Mouse (Mus musculus) liver, embryonic 16.5 days (tissue): ENCODE results near the gene Cltc. TPM values are rescaled to one million over a fixed set of nuclear protein-coding genes. Genes with fewer than 3 reads are reported as not detected.

ENCODE experiments used
- polyA plus RNA-seq: library from polyadenylated mRNA; unstranded; fragments of >200 nt; fragmentation: Nextera tagmentation; extraction: Ambion mirVana; gene quantifications from 2 replicates; pipeline ENCODE4 v1.2.1, GENCODE M21; 2015

The Cltc gene
- polyA plus RNA-seq, 1 experiment from 2014 or later, result 96.5 TPM

Other genes starting within 250 kb of the Cltc start
- gene Rps6kb1, start 212.8 kb downstream of the Cltc start, polyA plus RNA-seq, result 21.1 and 22.0 TPM in 2 replicates
- 8.8 TPM in 2 replicates for gene Tubd1, start 212.6 kb downstream of the Cltc start, polyA plus RNA-seq
- 77.5 and 87.3 TPM in 2 replicates for gene Vmp1, start 73.7 kb downstream of the Cltc start, polyA plus RNA-seq
- 13.3 and 13.7 TPM in 2 replicates for gene Ptrh2, start 73.6 kb downstream of the Cltc start, polyA plus RNA-seq
- 10.4 and 10.8 TPM in 2 replicates for gene Dhx40, start 50.2 kb upstream of the Cltc start, polyA plus RNA-seq
- 1.8 and 2.4 TPM in 2 replicates for gene Ypel2, start 236.1 kb upstream of the Cltc start, polyA plus RNA-seq